Mouse (Mus musculus) MEL (cell line): ENCODE measurements around the gene Ints6. TPM values are rescaled to one million over a fixed set of nuclear protein-coding genes. Genes with fewer than 3 reads are reported as not detected.

Experiments
- DNase-seq: peaks from one replicate; pipeline ENCODE4 v3.0.0; 2011; ENCODE audit warnings: low read depth, low spot score
- H3K27ac ChIP-seq: 2 replicates; pipeline ENCODE4 v1.5.1; 2012; ENCODE audit warnings: low read depth, mild to moderate bottlenecking, control low read depth, low read length, moderate library complexity; ENCODE audit not compliant: control insufficient read depth
- H3K27me3 ChIP-seq, 2 experiments: fragments of 150-350 bp in 1 of 2; sonication (generic) in 1 of 2; 2 replicates each; pipeline ENCODE4 v1.6.1; 2012; ENCODE audit warnings: low read length in 2 of 2, mild to moderate bottlenecking in 2 of 2, improper control_type of control experiment in 1 of 2, moderate library complexity in 1 of 2; ENCODE audit not compliant: insufficient read depth in 2 of 2, control insufficient read depth in 1 of 2
- H3K36me3 ChIP-seq, 2 experiments: 2 replicates each; pipeline ENCODE4 v1.6.1; 2012 to 2014; ENCODE audit warnings: low read length in 2 of 2, improper control_type of control experiment in 1 of 2, inconsistent platforms in 1 of 2, mild to moderate bottlenecking in 1 of 2; ENCODE audit not compliant: insufficient read depth in 2 of 2, control insufficient read depth in 1 of 2
- H3K4me1 ChIP-seq, 2 experiments: fragments of 150-350 bp in 1 of 2; sonication (generic) in 1 of 2; 2 replicates each; pipeline ENCODE4 v1.6.1; 2012; ENCODE audit warnings: low read length in 2 of 2, improper control_type of control experiment in 1 of 2, mild to moderate bottlenecking in 1 of 2; ENCODE audit not compliant: insufficient read depth in 2 of 2, control insufficient read depth in 1 of 2
- H3K4me3 ChIP-seq, 2 experiments: fragments of 150-350 bp in 1 of 2; sonication (generic) in 1 of 2; 2 replicates each; pipeline ENCODE4 v1.5.1; 2012; ENCODE audit warnings: low read depth in 2 of 2, low read length in 2 of 2, mild to moderate bottlenecking in 2 of 2, moderate library complexity in 2 of 2, control low read depth in 1 of 2, improper control_type of control experiment in 1 of 2; ENCODE audit not compliant: control insufficient read depth in 1 of 2, insufficient read depth in 1 of 2
- H3K79me2 ChIP-seq: 2 replicates; pipeline ENCODE4 v1.6.1; 2012; ENCODE audit warnings: mild to moderate bottlenecking, low read length, moderate library complexity; ENCODE audit not compliant: control insufficient read depth, poor library complexity, insufficient read depth
- H3K9ac ChIP-seq: 2 replicates; pipeline ENCODE4 v1.6.1; 2012; ENCODE audit warnings: low read depth, mild to moderate bottlenecking, control low read depth, low read length, moderate library complexity; ENCODE audit not compliant: control insufficient read depth, poor library complexity, severe bottlenecking
- H3K9me3 ChIP-seq: fragments of 150-350 bp; sonication (generic); replicated peaks from 2 replicates; pipeline ENCODE4 v1.6.1; 2012; ENCODE audit warnings: mild to moderate bottlenecking, low read length, improper control_type of control experiment, moderate library complexity; ENCODE audit not compliant: insufficient read depth
- CHD1 ChIP-seq: IDR thresholded peaks from 2 replicates; pipeline ENCODE4 v1.6.1; 2012; ENCODE audit warnings: low read depth, mild to moderate bottlenecking, inconsistent platforms, low read length, improper control_type of control experiment
- CHD2 ChIP-seq: IDR thresholded peaks from 2 replicates; pipeline ENCODE4 v1.6.1; 2011; ENCODE audit warnings: low read length, improper control_type of control experiment
- E2F4 ChIP-seq: IDR thresholded peaks from 2 replicates; pipeline ENCODE4 v1.6.1; 2011; ENCODE audit warnings: low read depth, low read length, improper control_type of control experiment, borderline replicate concordance
- ELF1 ChIP-seq: IDR thresholded peaks from 2 replicates; pipeline ENCODE4 v1.6.1; 2014; ENCODE audit warnings: low read depth, mild to moderate bottlenecking, inconsistent platforms, low read length, improper control_type of control experiment, moderate library complexity
- EP300 ChIP-seq, 2 experiments: IDR thresholded peaks; 2 replicates each; pipeline ENCODE4 v1.6.1; 2011; ENCODE audit warnings: improper control_type of control experiment in 2 of 2, low read length in 2 of 2, low read depth in 1 of 2, mild to moderate bottlenecking in 1 of 2
- HCFC1 ChIP-seq: IDR thresholded peaks from 2 replicates; pipeline ENCODE4 v1.6.1; 2012; ENCODE audit warnings: low read depth, mild to moderate bottlenecking, inconsistent platforms, low read length, improper control_type of control experiment, moderate library complexity
- MAFK ChIP-seq: IDR thresholded peaks from 2 replicates; pipeline ENCODE4 v1.6.1; 2011; ENCODE audit warnings: low read depth, mild to moderate bottlenecking, low read length, improper control_type of control experiment, borderline replicate concordance
- MAX ChIP-seq: IDR thresholded peaks from 2 replicates; pipeline ENCODE4 v1.6.1; 2011; ENCODE audit warnings: low read length, improper control_type of control experiment
- MXI1 ChIP-seq: IDR thresholded peaks from 2 replicates; pipeline ENCODE4 v1.6.1; 2011; ENCODE audit warnings: mild to moderate bottlenecking, low read depth, low read length, improper control_type of control experiment
- MYC ChIP-seq: IDR thresholded peaks from 2 replicates; pipeline ENCODE4 v1.6.1; 2011; ENCODE audit warnings: low read depth, mild to moderate bottlenecking, low read length, improper control_type of control experiment, moderate library complexity
- POLR2A ChIP-seq, 2 experiments: IDR thresholded peaks; 2 replicates each; pipeline ENCODE4 v1.6.1; 2011 to 2012; ENCODE audit warnings: low read length in 2 of 2, mild to moderate bottlenecking in 2 of 2, control low read depth in 1 of 2, improper control_type of control experiment in 1 of 2, low read depth in 1 of 2, moderate library complexity in 1 of 2; ENCODE audit not compliant: control insufficient read depth in 1 of 2, insufficient read depth in 1 of 2, poor library complexity in 1 of 2
- POLR2AphosphoS2 ChIP-seq: IDR thresholded peaks from 2 replicates; pipeline ENCODE4 v1.6.1; 2011; ENCODE audit warnings: low read length, improper control_type of control experiment
- RCOR1 ChIP-seq: IDR thresholded peaks from 2 replicates; pipeline ENCODE4 v1.6.1; 2012; ENCODE audit warnings: low read depth, mild to moderate bottlenecking, inconsistent platforms, low read length, improper control_type of control experiment
- SIN3A ChIP-seq: IDR thresholded peaks from 2 replicates; pipeline ENCODE4 v1.6.1; 2012; ENCODE audit warnings: low read length, improper control_type of control experiment, inconsistent platforms
- UBTF ChIP-seq: IDR thresholded peaks from 2 replicates; pipeline ENCODE4 v1.6.1; 2012; ENCODE audit warnings: low read depth, mild to moderate bottlenecking, inconsistent platforms, low read length, improper control_type of control experiment, moderate library complexity, borderline replicate concordance; ENCODE audit not compliant: insufficient read depth
- USF2 ChIP-seq, 2 experiments: IDR thresholded peaks; 2 replicates each; pipeline ENCODE4 v1.6.1; 2011 to 2012; ENCODE audit warnings: improper control_type of control experiment in 2 of 2, low read length in 2 of 2, borderline replicate concordance in 1 of 2, inconsistent platforms in 1 of 2, low read depth in 1 of 2, mild to moderate bottlenecking in 1 of 2; ENCODE audit not compliant: insufficient read depth in 1 of 2
- ZC3H11A ChIP-seq: IDR thresholded peaks from 2 replicates; pipeline ENCODE4 v1.6.1; 2012; ENCODE audit warnings: low read depth, mild to moderate bottlenecking, inconsistent platforms, low read length, improper control_type of control experiment
- polyA plus RNA-seq, 2 experiments: library from polyadenylated mRNA; stranded (reverse) in 1 of 2; unstranded in 1 of 2; fragments of >175 nt in 1 of 2; fragments of >200 nt in 1 of 2; gene quantifications; 2 replicates each; pipeline versions ENCODE4 v1.2.1 to v1.2.4; 2012; ENCODE audit warnings: low replicate concordance in 2 of 2, low read depth in 1 of 2; ENCODE audit not compliant: insufficient read length in 2 of 2, insufficient read depth in 1 of 2, missing spikeins in 1 of 2
- total RNA-seq: library from RNA; depleted of rRNA; stranded (reverse); fragments of 300-350 nt; gene quantifications from 2 replicates; pipeline ENCODE4 v1.2.3, GENCODE M21; 2012

Gene Ints6
- total and polyA plus RNA-seq, 3 experiments, result 27.4 to 150 (median 29.1) TPM

DNA sequence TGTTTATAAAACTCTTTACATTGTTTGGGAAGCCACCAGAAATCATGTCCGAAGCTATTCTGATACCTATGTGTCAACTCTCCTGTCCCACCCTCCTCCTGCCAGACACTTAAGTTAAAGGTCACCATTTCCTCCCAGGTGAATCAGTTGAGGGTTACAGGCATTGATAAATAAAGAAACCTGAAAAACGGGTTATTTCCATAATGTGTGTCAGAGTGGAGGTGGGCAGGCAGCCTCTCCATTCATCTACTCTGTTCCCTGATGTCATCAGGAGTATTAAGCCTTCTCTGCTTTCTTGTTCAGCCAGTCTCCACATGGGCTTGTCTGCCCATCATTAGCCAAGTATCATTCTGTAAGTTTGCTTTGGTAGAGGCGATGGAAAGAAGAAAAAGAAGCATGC lies 14.1 kb upstream of the Ints6 start:
- Histone ChIP-seq H3K27me3 (no peaks in the 10 kb centered on the region), H3K27ac (no peak overlapping the region), H3K36me3 (peaks cover 0 to 4% of the 10 kb centered on the region in 2 experiments; a peak in 2 of 4 replicates), H3K4me3 (no peak overlapping the region), H3K9ac (no peak overlapping the region), H3K9me3 (no peaks in the 10 kb centered on the region), H3K4me1 (peaks cover 0 to 3% of the 10 kb centered on the region in 2 experiments; a peak in 1 of 4 replicates), H3K79me2 (no peaks in the 10 kb centered on the region)
- no peak for DNase-seq
- TF ChIP-seq MAX (no peak), MYC (no peak), MAFK (no peak), USF2 (IDR thresholded peaks at IDR 0.05; ENCODE audit: borderline replicate concordance in 1 of 2, insufficient read depth in 1 of 2, low read depth in 1 of 2, low read length in 2 of 2) (no peak), CHD2 (no peak), MXI1 (no peak), POLR2AphosphoS2 (no peak), EP300 (IDR thresholded peaks at IDR 0.05; ENCODE audit: low read depth in 1 of 2, low read length in 2 of 2) (no peak), HCFC1 (no peak), POLR2A (IDR thresholded peaks at IDR 0.05; ENCODE audit: control insufficient read depth in 1 of 2, insufficient read depth in 1 of 2, low read depth in 1 of 2, low read length in 2 of 2, poor library complexity in 1 of 2) (no peak), UBTF (no peak), ELF1 (no peak), CHD1 (no peak)
- TF ChIP-seq, all 39 proteins: peak for 0

DNA sequence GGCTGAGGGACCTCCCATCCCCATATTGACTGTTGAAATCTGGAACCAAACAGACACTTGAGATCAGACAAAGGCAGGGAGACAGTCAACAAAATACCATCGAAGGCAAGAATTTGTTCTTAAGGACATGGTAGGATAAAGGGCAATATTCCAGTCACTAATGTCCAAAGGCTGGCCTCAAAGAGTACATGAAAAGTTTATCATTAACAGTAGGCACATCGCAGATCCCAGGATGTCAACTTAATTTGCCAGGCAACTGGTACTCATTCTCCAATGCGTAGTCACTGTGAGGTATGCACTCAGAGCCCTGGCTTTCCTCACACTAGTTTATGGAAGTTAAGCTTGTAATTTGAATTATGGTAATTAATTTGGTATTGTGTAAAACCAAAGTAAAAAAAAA lies 13.3 kb upstream of the Ints6 start:
- Histone ChIP-seq H3K4me1 (0 out of 4 replicates have a peak, but pooled peaks cover 0 to 3% of the 10 kb centered on the region in 2 experiments), H3K9ac (no peak overlapping the region), H3K27ac (no peak overlapping the region), H3K4me3 (no peak overlapping the region), H3K9me3 (no peaks in the 10 kb centered on the region), H3K27me3 (no peaks in the 10 kb centered on the region), H3K79me2 (no peaks in the 10 kb centered on the region), H3K36me3 (no peaks in the 10 kb centered on the region)
- TF ChIP-seq RCOR1 (no peak), SIN3A (no peak), ZC3H11A (no peak), E2F4 (no peak), MAX (no peak), POLR2AphosphoS2 (no peak), MAFK (no peak)
- DNase-seq, result no peak
